Mouse (Mus musculus): Measurements from ENCODE around the gene Ssrp1. TPM values are rescaled to one million over a fixed set of nuclear protein-coding genes. Genes with fewer than 3 reads are reported as not detected.

Gene Ssrp1
- polyA plus RNA-seq, 1 experiment from 2014 or later = 230 TPM

DNA sequence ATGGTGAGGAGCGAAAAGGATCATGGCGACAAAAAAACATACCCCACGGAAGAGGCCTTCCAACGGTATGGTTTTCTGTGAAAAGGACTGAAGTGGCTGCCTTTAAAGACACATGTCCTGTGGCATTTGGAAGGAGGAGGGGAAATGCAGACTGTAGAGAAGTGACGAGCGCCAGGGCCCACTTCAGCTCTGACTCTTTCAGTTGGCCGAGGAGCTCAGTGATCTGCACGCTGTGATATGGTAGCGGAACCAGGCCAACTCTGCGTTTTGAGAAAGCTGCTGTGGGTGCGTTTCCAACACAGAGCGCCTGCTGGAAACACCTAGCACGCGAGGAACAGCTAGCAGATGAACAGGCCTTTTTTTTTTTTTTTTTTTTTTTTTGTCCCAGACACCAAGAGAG, 24.4 kb upstream of the Ssrp1 start:
- Histone ChIP-seq H3K9me3 (replicated peaks) (no peaks in the 10 kb centered on the region), H3K4me2 (peak overlapping the region; percentile 64), H3K27me3 (replicated peaks) (no peaks in the 10 kb centered on the region), H3K9ac (peak overlapping the region; percentile 66), H3K4me3 (peak overlapping the region; percentile 27), H3K4me1 (peaks cover 68% of the 10 kb centered on the region), H3K27ac (peak overlapping the region; percentile 93), H3K36me3 (no peaks in the 10 kb centered on the region)
- ATAC-seq = peak; percentile 65
- 27% methylated on average over 14 of the region's 14 CpGs for WGBS (ENCODE audit: insufficient replicate concordance)

GRCm38 (mm10) chr2:85013826-85014587, 23.0 kb upstream of the Ssrp1 start:
- no peaks in the 10 kb centered on the region for H3K9me3 ChIP-seq (replicated peaks)
- H3K4me2 ChIP-seq = peak overlapping the region; percentile 64
- H3K4me1 ChIP-seq = peaks cover 60% of the 10 kb centered on the region
- H3K36me3 ChIP-seq = no peaks in the 10 kb centered on the region
- no peaks in the 10 kb centered on the region for H3K27me3 ChIP-seq (replicated peaks)
- no peak for ATAC-seq
- H3K9ac ChIP-seq = 0 out of 2 replicates have a peak overlapping the region, but pooled peaks have one; percentile 66
- 68% methylated on average over 5 of the region's 5 CpGs for WGBS (ENCODE audit: insufficient replicate concordance)
- no peak overlapping the region for H3K4me3 ChIP-seq
- peak overlapping the region; percentile 93 for H3K27ac ChIP-seq

DNA sequence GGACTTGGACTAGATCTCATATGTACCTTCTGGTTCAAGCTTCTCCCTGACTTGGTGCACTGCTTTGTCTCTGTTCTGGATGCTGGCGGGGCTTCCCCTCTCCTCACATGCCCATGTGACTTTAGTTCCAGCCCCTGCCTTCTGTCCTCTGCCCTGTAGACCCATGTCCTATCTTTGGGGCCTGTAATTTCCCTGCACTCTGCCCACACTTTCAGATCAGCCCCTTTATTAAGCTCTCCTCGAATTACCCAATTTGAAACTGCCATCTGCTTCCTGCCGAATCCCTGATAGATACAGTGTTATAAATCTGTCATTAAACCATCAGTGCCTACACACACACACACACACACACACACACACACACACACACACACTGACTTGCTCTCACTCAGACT, 22.4 kb upstream of the Ssrp1 start:
- peaks cover 57% of the 10 kb centered on the region for H3K4me1 ChIP-seq
- H3K4me3 ChIP-seq = no peak overlapping the region
- H3K4me2 ChIP-seq = no peak overlapping the region
- no peaks in the 10 kb centered on the region for H3K36me3 ChIP-seq
- no peak overlapping the region for H3K9ac ChIP-seq
- H3K27ac ChIP-seq = no peak overlapping the region
- H3K9me3 ChIP-seq (replicated peaks) = no peaks in the 10 kb centered on the region
- no peaks in the 10 kb centered on the region for H3K27me3 ChIP-seq (replicated peaks)
- WGBS (ENCODE audit: insufficient replicate concordance) = 49% methylated on average over 3 of the region's 3 CpGs
- ATAC-seq = no peak

DNA sequence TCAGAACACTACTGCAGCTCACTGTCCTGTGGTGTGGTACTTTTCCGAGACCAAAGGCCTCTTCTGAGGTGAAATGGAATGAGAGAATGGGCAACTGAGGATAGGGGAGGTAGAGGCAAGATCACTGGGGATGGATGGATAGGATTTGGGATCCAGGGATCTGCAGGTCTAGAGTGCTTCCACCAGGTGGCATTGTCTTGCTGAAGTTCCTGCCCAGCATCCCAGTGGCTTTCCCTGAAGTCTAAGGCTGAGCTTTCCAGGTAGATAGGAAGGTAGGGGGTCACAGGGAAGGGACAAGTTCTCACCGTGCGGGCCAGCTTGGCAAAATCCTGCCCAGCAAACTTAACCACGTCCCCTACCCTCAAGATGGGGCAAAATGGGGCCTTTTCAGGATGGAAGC, 15.0 kb upstream of the Ssrp1 start:
- peaks cover 11% of the 10 kb centered on the region for H3K4me1 ChIP-seq
- peaks cover 27% of the 10 kb centered on the region for H3K27me3 ChIP-seq (replicated peaks)
- H3K27ac ChIP-seq = no peak overlapping the region
- H3K4me3 ChIP-seq = no peak overlapping the region
- H3K4me2 ChIP-seq = no peak overlapping the region
- H3K36me3 ChIP-seq = no peaks in the 10 kb centered on the region
- no peak for ATAC-seq
- H3K9ac ChIP-seq = no peak overlapping the region
- WGBS (ENCODE audit: insufficient replicate concordance) = 11% methylated on average over 4 of the region's 4 CpGs
- H3K9me3 ChIP-seq (replicated peaks) = no peaks in the 10 kb centered on the region

GRCm38 (mm10) chr2:85026178-85026577, 10.9 kb upstream of the Ssrp1 start:
- H3K36me3 ChIP-seq = no peaks in the 10 kb centered on the region
- H3K4me1 ChIP-seq = peaks cover 8% of the 10 kb centered on the region
- H3K4me2 ChIP-seq = no peak overlapping the region
- H3K27me3 ChIP-seq (replicated peaks) = peaks cover 40% of the 10 kb centered on the region
- H3K9ac ChIP-seq = no peak overlapping the region
- ATAC-seq = 0 out of 2 replicates have a peak, but pooled peaks have one; percentile 4
- no peak overlapping the region for H3K27ac ChIP-seq
- no peak overlapping the region for H3K4me3 ChIP-seq
- WGBS (ENCODE audit: insufficient replicate concordance) = 71% methylated on average over 3 of the region's 3 CpGs
- H3K9me3 ChIP-seq (replicated peaks) = no peaks in the 10 kb centered on the region

- 22% methylated on average over 5 of the region's 5 CpGs for WGBS (ENCODE audit: insufficient replicate concordance)
- Histone ChIP-seq H3K9me3 (replicated peaks) (no peaks in the 10 kb centered on the region), H3K27ac (no peak overlapping the region), H3K4me3 (no peak overlapping the region), H3K4me2 (no peak overlapping the region), H3K9ac (no peak overlapping the region), H3K36me3 (no peaks in the 10 kb centered on the region), H3K4me1 (peaks cover 8% of the 10 kb centered on the region), H3K27me3 (replicated peaks) (peaks cover 44% of the 10 kb centered on the region)
- no peak for ATAC-seq
Measured at GRCm38 (mm10) chr2:85027281-85027680, 9.8 kb upstream of the Ssrp1 start.

DNA sequence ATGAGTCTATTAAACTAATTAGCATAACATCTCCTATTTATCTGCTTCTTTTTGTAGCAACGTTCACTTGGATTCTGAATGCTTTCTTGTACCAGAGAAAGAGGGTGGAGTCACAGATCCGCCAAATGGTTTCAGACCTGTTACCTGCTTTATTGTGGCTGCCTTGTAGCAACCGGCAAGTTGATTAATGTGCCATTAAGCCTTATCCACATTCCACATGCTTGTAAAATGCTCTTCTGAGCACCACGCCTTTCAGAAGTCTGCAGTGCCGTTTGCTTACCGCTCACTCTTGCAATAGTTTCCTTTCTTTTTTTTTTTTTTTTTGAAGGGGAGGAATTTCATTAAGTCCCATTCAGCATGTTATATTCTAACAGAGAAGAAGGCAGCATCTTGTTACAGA, 7.1 kb upstream of the Ssrp1 start:
- no peaks in the 10 kb centered on the region for H3K36me3 ChIP-seq
- H3K27me3 ChIP-seq (replicated peaks) = peaks cover 50% of the 10 kb centered on the region
- H3K9ac ChIP-seq = no peak overlapping the region
- 66% methylated on average over 6 of the region's 6 CpGs for WGBS (ENCODE audit: insufficient replicate concordance)
- no peak overlapping the region for H3K27ac ChIP-seq
- H3K9me3 ChIP-seq (replicated peaks) = no peaks in the 10 kb centered on the region
- no peak overlapping the region for H3K4me3 ChIP-seq
- H3K4me2 ChIP-seq = no peak overlapping the region
- ATAC-seq = no peak
- H3K4me1 ChIP-seq = peaks cover 7% of the 10 kb centered on the region

DNA sequence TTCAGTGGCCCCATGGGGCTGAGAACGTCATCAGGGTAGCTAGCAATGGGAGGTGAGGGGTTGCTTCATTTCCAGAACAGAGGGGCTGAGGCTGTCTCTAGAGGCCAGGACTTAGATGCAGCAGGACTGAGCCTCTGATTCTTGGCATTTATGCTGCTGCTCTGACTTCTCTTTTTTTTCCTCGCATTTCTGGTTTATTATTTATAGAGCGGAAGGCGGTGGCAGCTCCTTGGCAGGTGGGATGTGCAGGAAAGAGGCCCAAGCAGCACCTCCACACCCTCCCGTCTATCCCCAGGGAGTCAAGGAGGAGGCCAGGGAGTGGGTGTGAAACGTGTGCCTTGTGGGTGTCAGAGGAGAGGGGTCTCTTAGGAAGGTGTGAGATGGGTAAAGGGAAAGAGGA, 6.0 kb upstream of the Ssrp1 start:
- Histone ChIP-seq H3K4me1 (peaks cover 8% of the 10 kb centered on the region), H3K4me2 (no peak overlapping the region), H3K27me3 (replicated peaks) (peaks cover 60% of the 10 kb centered on the region), H3K27ac (no peak overlapping the region), H3K9me3 (replicated peaks) (no peaks in the 10 kb centered on the region), H3K9ac (no peak overlapping the region), H3K36me3 (no peaks in the 10 kb centered on the region), H3K4me3 (no peak overlapping the region)
- no peak for ATAC-seq
- WGBS (ENCODE audit: insufficient replicate concordance) = 44% methylated on average over 6 of the region's 6 CpGs

- H3K27me3 ChIP-seq (replicated peaks) = peaks cover 60% of the 10 kb centered on the region
- H3K9me3 ChIP-seq (replicated peaks) = no peaks in the 10 kb centered on the region
- WGBS (ENCODE audit: insufficient replicate concordance) = 58% methylated on average over 2 of the region's 2 CpGs
- no peak overlapping the region for H3K27ac ChIP-seq
- no peaks in the 10 kb centered on the region for H3K36me3 ChIP-seq
- no peak overlapping the region for H3K4me3 ChIP-seq
- H3K4me1 ChIP-seq = peaks cover 16% of the 10 kb centered on the region
- H3K9ac ChIP-seq = no peak overlapping the region
- H3K4me2 ChIP-seq = no peak overlapping the region
- no peak for ATAC-seq
Measured at GRCm38 (mm10) chr2:85033121-85033520, 3.9 kb upstream of the Ssrp1 start.

GRCm38 (mm10) chr2:85034169-85034568, 2.9 kb upstream of the Ssrp1 start:
- H3K4me1 ChIP-seq = peaks cover 23% of the 10 kb centered on the region
- H3K36me3 ChIP-seq = peaks cover 8% of the 10 kb centered on the region
- H3K27me3 ChIP-seq (replicated peaks) = peaks cover 57% of the 10 kb centered on the region
- H3K4me3 ChIP-seq = no peak overlapping the region
- ATAC-seq = no peak
- WGBS (ENCODE audit: insufficient replicate concordance) = 24% methylated on average over 7 of the region's 7 CpGs
- H3K27ac ChIP-seq = no peak overlapping the region
- H3K4me2 ChIP-seq = no peak overlapping the region
- H3K9ac ChIP-seq = no peak overlapping the region
- no peaks in the 10 kb centered on the region for H3K9me3 ChIP-seq (replicated peaks)

GRCm38 (mm10) chr2:85036507-85037046, 457 bp upstream of the Ssrp1 start:
- Histone ChIP-seq H3K36me3 (peaks cover 32% of the 10 kb centered on the region), H3K4me1 (peaks cover 23% of the 10 kb centered on the region), H3K27ac (0 out of 2 replicates have a peak overlapping the region, but pooled peaks have one; percentile 76), H3K4me3 (peak overlapping the region; percentile 86), H3K27me3 (replicated peaks) (peaks cover 43% of the 10 kb centered on the region), H3K4me2 (peak overlapping the region; percentile 75), H3K9me3 (replicated peaks) (no peaks in the 10 kb centered on the region), H3K9ac (peak overlapping the region; percentile 91)
- peak; percentile 17 for ATAC-seq
- 5% methylated on average over 11 of the region's 11 CpGs for WGBS (ENCODE audit: insufficient replicate concordance)

DNA sequence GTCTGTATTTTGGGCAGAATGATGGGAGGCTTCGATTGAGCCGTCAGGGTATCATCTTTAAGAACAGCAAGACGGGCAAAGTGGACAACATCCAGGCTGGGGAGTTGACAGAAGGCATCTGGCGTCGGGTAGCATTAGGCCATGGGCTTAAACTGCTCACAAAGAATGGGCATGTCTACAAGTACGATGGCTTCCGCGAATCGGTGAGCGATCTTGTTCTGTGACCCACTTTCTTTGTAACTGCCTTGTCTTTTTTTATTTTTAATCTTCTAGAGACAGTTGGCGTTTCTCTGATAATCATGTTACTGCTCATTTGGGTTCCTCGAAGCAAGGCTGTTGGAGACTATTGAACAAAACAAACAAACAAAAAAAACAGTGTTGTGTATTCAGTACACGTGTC, 1.3 kb downstream of the Ssrp1 start:
- no peak for ATAC-seq
- peak overlapping the region; percentile 75 for H3K4me2 ChIP-seq
- 77% methylated on average over 13 of the region's 13 CpGs for WGBS (ENCODE audit: insufficient replicate concordance)
- peaks cover 50% of the 10 kb centered on the region for H3K36me3 ChIP-seq
- H3K9ac ChIP-seq = peak overlapping the region; percentile 91
- H3K4me1 ChIP-seq = peaks cover 23% of the 10 kb centered on the region
- peak overlapping the region; percentile 86 for H3K4me3 ChIP-seq
- peaks cover 26% of the 10 kb centered on the region for H3K27me3 ChIP-seq (replicated peaks)
- H3K27ac ChIP-seq = peak overlapping the region; percentile 76
- no peaks in the 10 kb centered on the region for H3K9me3 ChIP-seq (replicated peaks)

Data from liver, embryonic 12.5 days (tissue).